Mouse (Mus musculus) hindbrain, embryonic 14.5 days (tissue): ENCODE results near the gene Lgals2. TPM values are rescaled to one million over a fixed set of nuclear protein-coding genes. Genes with fewer than 3 reads are reported as not detected.
"Not testable (repeated sequence)": the region's sequence is repeated elsewhere in the genome, so short reads cannot be mapped to it uniquely, and the experiment has no call there.

Experiments
- ATAC-seq: fragments of 200-750 bp; cut with Nextera tagmentation; 2 replicates; pipeline ENCODE4 v1.8.0; 2017; ENCODE audit warnings: moderate number of reproducible peaks, mild to moderate bottlenecking, moderate TSS enrichment, moderate library complexity; ENCODE audit not compliant: low FRiP score
- DNase-seq: peaks from one replicate; pipeline ENCODE4 v3.0.0-alpha.2; 2015; ENCODE audit warnings: low spot score
- H3K27ac ChIP-seq: fragments of 300-500 bp; sonication (generic); 2 replicates; pipeline ENCODE4 v1.5.1; 2014; ENCODE audit warnings: mild to moderate bottlenecking, moderate library complexity
- H3K27me3 ChIP-seq: fragments of 300-500 bp; sonication (generic); 2 replicates; pipeline ENCODE4 v1.6.1; 2014; ENCODE audit warnings: mild to moderate bottlenecking, low read length, mixed read lengths; ENCODE audit not compliant: control insufficient read depth, insufficient read depth
- H3K36me3 ChIP-seq: fragments of 300-500 bp; sonication (generic); replicated peaks from 2 replicates; pipeline ENCODE4 v1.6.1; 2014; ENCODE audit not compliant: control insufficient read depth, insufficient read depth
- H3K4me1 ChIP-seq: fragments of 300-500 bp; sonication (generic); replicated peaks from 2 replicates; pipeline ENCODE4 v1.6.1; 2014; ENCODE audit warnings: antibody characterized with exemption, low read length, mixed read lengths; ENCODE audit not compliant: control insufficient read depth, insufficient read depth
- H3K4me2 ChIP-seq: fragments of 300-500 bp; sonication (generic); replicated peaks from 2 replicates; pipeline ENCODE4 v1.6.1; 2014; ENCODE audit warnings: mild to moderate bottlenecking, moderate library complexity
- H3K4me3 ChIP-seq: fragments of 300-500 bp; sonication (generic); replicated peaks from 2 replicates; pipeline ENCODE4 v1.5.1; 2014; ENCODE audit warnings: mild to moderate bottlenecking, low read length
- H3K9ac ChIP-seq: fragments of 300-500 bp; sonication (generic); 2 replicates; pipeline ENCODE4 v1.6.1; 2014
- H3K9me3 ChIP-seq: fragments of 300-500 bp; sonication (generic); 2 replicates; pipeline ENCODE4 v1.6.1; 2016; ENCODE audit warnings: low read length; ENCODE audit not compliant: control insufficient read depth
- whole genome bisulfite sequencing: fragments of 180-500 bp; shearing (Covaris S2); extraction: QIAGEN DNeasy Blood & Tissue Kit; methylation state at CpG from one replicate; pipeline ENCODE4 v1.1.7; 2014; 5-methylcytosine and 5-hydroxymethylcytosine counted together
- polyA plus RNA-seq: library from polyadenylated mRNA; unstranded; fragments of >200 nt; fragmentation: Nextera tagmentation; extraction: Ambion mirVana; gene quantifications from 2 replicates; pipeline ENCODE4 v1.2.1, GENCODE M21; 2014

Gene Lgals2
- polyA plus RNA-seq, 1 experiment from 2014 or later, result not detected

- Histone ChIP-seq H3K36me3 (peaks cover 36% of the 10 kb centered on the region), H3K27ac (no peak overlapping the region), H3K4me3 (no peak overlapping the region), H3K9me3 (no peaks in the 10 kb centered on the region), H3K9ac (no peak overlapping the region), H3K4me1 (peaks cover 7% of the 10 kb centered on the region), H3K4me2 (no peak overlapping the region), H3K27me3 (peaks cover 17% of the 10 kb centered on the region)
- DNase-seq (no peak), ATAC-seq (no peak)
- 78% methylated on average over 3 of the region's 3 CpGs for WGBS
Observed at GRCm38 (mm10) chr15:78896149-78896548, 40.8 kb upstream of the Lgals2 start.

DNA sequence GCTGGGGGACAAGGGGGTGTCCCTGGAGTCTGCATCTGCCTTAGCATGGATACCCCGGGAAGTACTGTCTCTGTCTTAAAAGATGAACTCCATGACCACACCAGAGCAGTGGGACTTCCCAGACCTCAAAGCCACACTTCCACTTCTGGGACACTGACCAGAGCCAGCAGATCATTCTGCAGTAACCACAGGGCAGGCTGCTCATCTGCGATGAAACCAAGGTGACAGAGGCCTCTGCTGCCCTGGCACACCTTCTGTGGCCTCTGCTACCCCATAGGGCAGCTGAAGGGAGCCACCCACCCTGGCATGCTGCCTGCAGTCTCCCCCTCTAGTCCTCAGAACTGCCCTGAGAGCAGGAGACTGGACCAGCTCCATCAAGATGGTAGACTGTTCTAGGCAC is 40.4 kb upstream of the Lgals2 start:
- H3K9me3 ChIP-seq, result no peaks in the 10 kb centered on the region
- DNase-seq (no peak), ATAC-seq (no peak)
- peaks cover 40% of the 10 kb centered on the region for H3K36me3 ChIP-seq
- no peak overlapping the region for H3K27ac ChIP-seq
- no peak overlapping the region for H3K9ac ChIP-seq
- H3K4me1 ChIP-seq, result peaks cover 7% of the 10 kb centered on the region
- no peak overlapping the region for H3K4me2 ChIP-seq
- WGBS, result 83% methylated on average over 2 of the region's 2 CpGs
- H3K4me3 ChIP-seq, result no peak overlapping the region
- peaks cover 13% of the 10 kb centered on the region for H3K27me3 ChIP-seq

DNA sequence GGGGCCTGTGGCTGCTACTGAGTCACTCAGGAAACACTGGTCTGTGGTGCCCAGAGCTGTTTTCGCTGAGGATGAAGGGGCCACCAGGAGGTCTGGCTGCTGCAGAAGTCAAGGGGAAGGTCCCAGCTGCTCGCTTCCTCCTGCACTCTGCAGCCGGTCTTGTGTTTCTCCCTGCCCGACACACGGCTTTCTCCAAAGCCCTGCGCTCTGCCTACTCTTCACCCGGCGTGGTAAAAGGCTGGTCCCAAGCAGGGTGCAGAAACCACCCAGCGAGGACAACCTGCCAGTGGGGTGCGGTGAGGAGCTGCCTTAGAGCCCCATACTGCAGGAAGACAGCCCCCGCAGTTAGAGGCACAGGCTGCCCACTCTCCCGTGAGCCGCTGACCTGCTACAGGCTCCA is 39.4 kb upstream of the Lgals2 start:
- 0 out of 2 replicates have a peak overlapping the region, but pooled peaks have one; percentile 5 for H3K27ac ChIP-seq
- no peak overlapping the region for H3K4me2 ChIP-seq
- no peak for DNase-seq
- no peaks in the 10 kb centered on the region for H3K9me3 ChIP-seq
- peaks cover 5% of the 10 kb centered on the region; the same call in 1 of the 2 replicates for H3K27me3 ChIP-seq
- H3K36me3 ChIP-seq, result peaks cover 47% of the 10 kb centered on the region
- 81% methylated on average over 13 of the region's 13 CpGs for WGBS
- H3K4me3 ChIP-seq, result no peak overlapping the region
- ATAC-seq, result no peak
- no peak overlapping the region for H3K9ac ChIP-seq
- peaks cover 2% of the 10 kb centered on the region for H3K4me1 ChIP-seq

GRCm38 (mm10) chr15:78892440-78892839 is 37.1 kb upstream of the Lgals2 start:
- H3K4me3 ChIP-seq, result no peak overlapping the region
- WGBS, result 61% methylated on average over 7 of the region's 7 CpGs
- no peak overlapping the region for H3K9ac ChIP-seq
- no peak overlapping the region for H3K27ac ChIP-seq
- H3K9me3 ChIP-seq, result no peaks in the 10 kb centered on the region
- H3K4me2 ChIP-seq, result no peak overlapping the region
- H3K36me3 ChIP-seq, result peaks cover 65% of the 10 kb centered on the region
- ATAC-seq, result no peak
- no peaks in the 10 kb centered on the region for H3K4me1 ChIP-seq
- no peaks in the 10 kb centered on the region for H3K27me3 ChIP-seq
- no peak for DNase-seq

- DNase-seq, result no peak
- WGBS, result 30% methylated on average over 13 of the region's 13 CpGs
- no peak for ATAC-seq
- H3K9ac ChIP-seq, result no peak overlapping the region
- peaks cover 85% of the 10 kb centered on the region for H3K36me3 ChIP-seq
- no peak overlapping the region for H3K27ac ChIP-seq
- no peak overlapping the region for H3K4me2 ChIP-seq
- H3K27me3 ChIP-seq, result no peaks in the 10 kb centered on the region
- no peak overlapping the region for H3K4me3 ChIP-seq
- no peaks in the 10 kb centered on the region for H3K4me1 ChIP-seq
- H3K9me3 ChIP-seq, result no peaks in the 10 kb centered on the region
Observed at GRCm38 (mm10) chr15:78889401-78889853, 34.1 kb upstream of the Lgals2 start.

GRCm38 (mm10) chr15:78881828-78882227 is 26.5 kb upstream of the Lgals2 start:
- no peak for DNase-seq
- peaks cover 12% of the 10 kb centered on the region for H3K4me1 ChIP-seq
- no peak for ATAC-seq
- no peak overlapping the region for H3K9ac ChIP-seq
- no peak overlapping the region for H3K4me3 ChIP-seq
- no peaks in the 10 kb centered on the region for H3K9me3 ChIP-seq
- H3K36me3 ChIP-seq, result peaks cover 71% of the 10 kb centered on the region
- 91% methylated on average over 3 of the region's 3 CpGs for WGBS
- H3K27me3 ChIP-seq, result no peaks in the 10 kb centered on the region
- no peak overlapping the region for H3K27ac ChIP-seq
- H3K4me2 ChIP-seq, result no peak overlapping the region

GRCm38 (mm10) chr15:78880432-78880831 is 25.1 kb upstream of the Lgals2 start:
- WGBS, result 95% methylated on average over 8 of the region's 8 CpGs
- Histone ChIP-seq H3K27ac (no peak overlapping the region), H3K9ac (no peak overlapping the region), H3K27me3 (no peaks in the 10 kb centered on the region), H3K4me2 (no peak overlapping the region), H3K4me3 (no peak overlapping the region), H3K9me3 (no peaks in the 10 kb centered on the region), H3K4me1 (peaks cover 22% of the 10 kb centered on the region), H3K36me3 (peaks cover 57% of the 10 kb centered on the region)
- no peak for DNase-seq
- ATAC-seq, result no peak

DNA sequence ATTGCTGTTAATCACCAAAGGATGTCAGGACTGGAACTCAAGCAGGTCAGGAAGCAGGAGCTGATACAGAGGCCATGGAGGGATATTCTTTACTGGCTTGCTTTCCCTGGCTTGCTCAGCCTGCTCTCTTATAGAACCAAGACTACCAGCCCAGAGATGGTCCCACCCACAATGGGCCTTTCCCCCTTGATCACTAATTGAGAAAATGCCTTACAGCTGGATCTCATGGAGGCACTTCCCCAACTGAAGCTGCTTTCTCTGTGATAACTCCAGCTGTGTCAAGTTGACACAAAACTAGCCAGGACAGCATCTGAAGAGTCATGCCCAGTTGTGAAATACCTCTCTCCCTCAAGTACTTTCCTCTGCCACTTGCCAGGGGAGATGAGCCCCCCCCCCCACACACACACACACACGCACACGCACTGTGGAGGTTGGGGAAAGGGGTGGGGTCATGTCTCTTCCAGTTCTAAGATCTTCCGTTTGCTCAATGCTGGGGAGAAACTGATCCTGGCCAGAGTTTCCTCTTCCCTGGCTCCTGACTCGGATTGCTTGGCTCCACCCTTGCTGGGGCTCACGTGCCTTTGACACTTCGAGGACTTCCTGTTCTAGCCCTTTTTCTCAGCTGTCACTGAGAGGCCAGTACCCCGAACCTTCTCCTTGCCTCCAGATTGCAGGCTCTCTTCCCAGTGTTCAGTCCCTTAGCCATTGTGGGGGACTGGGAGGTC is 23.6 kb upstream of the Lgals2 start:
- ATAC-seq, H3K9ac ChIP-seq, H3K27ac ChIP-seq, DNase-seq, H3K4me3 ChIP-seq, H3K9me3 ChIP-seq, H3K4me2 ChIP-seq, H3K27me3 ChIP-seq: not testable (repeated sequence)
- 70% methylated on average over 7 of the region's 7 CpGs for WGBS
- H3K36me3 ChIP-seq, result peaks cover 43% of the 10 kb centered on the region
- peaks cover 23% of the 10 kb centered on the region for H3K4me1 ChIP-seq

- no peak for ATAC-seq
- H3K36me3 ChIP-seq, result peaks cover 33% of the 10 kb centered on the region
- H3K27ac ChIP-seq, result peak overlapping the region; percentile 99
- no peak for DNase-seq
- no peaks in the 10 kb centered on the region for H3K27me3 ChIP-seq
- peak overlapping the region; percentile 82 for H3K9ac ChIP-seq
- H3K4me3 ChIP-seq, result peak overlapping the region; percentile 69
- H3K9me3 ChIP-seq, result no peaks in the 10 kb centered on the region
- 1% methylated on average over 17 of the region's 17 CpGs for WGBS
- peak overlapping the region; percentile 62 for H3K4me2 ChIP-seq
- H3K4me1 ChIP-seq, result peaks cover 23% of the 10 kb centered on the region
Observed at GRCm38 (mm10) chr15:78877810-78878390, 22.6 kb upstream of the Lgals2 start.
